Mouse (Mus musculus): ENCODE measurements around the gene Nek3.
"Not testable (repeated sequence)": the region's sequence is repeated elsewhere in the genome, so short reads cannot be mapped to it uniquely, and the experiment has no call there.

The Nek3 gene

GRCm38 (mm10) chr8:22143764-22144491, 22.3 kb downstream of the Nek3 start:
- DNase-seq (ENCODE audit: low spot score): no peak

GRCm38 (mm10) chr8:22142592-22142991, 23.6 kb downstream of the Nek3 start:
- DNase-seq (ENCODE audit: low spot score): no peak

GRCm38 (mm10) chr8:22141836-22142385, 24.3 kb downstream of the Nek3 start:
- no peak for DNase-seq (ENCODE audit: low spot score)

GRCm38 (mm10) chr8:22136462-22136861, 29.8 kb downstream of the Nek3 start:
- not testable (repeated sequence) for DNase-seq (ENCODE audit: low spot score)

- no peak for DNase-seq (ENCODE audit: low spot score)
These were observed 31.5 kb downstream of the Nek3 start for GRCm38 (mm10) chr8:22134750-22135135.

GRCm38 (mm10) chr8:22134078-22134749, 32.0 kb downstream of the Nek3 start:
- no peak for DNase-seq (ENCODE audit: low spot score)

GRCm38 (mm10) chr8:22132062-22132461, 34.2 kb downstream of the Nek3 start:
- no peak for DNase-seq (ENCODE audit: low spot score)

GRCm38 (mm10) chr8:22124220-22125152, 41.7 kb downstream of the Nek3 start, which contains the start of gene Nek5:
Nek5 (minus strand) TSS chr8:22125053.
- peak; percentile 24 for DNase-seq (ENCODE audit: low spot score)

GRCm38 (mm10) chr8:22107020-22107419, 59.2 kb downstream of the Nek3 start:
- DNase-seq (ENCODE audit: low spot score): no peak

GRCm38 (mm10) chr8:22091568-22091967, 74.7 kb downstream of the Nek3 start:
- no peak for DNase-seq (ENCODE audit: low spot score)

- no peak for DNase-seq (ENCODE audit: low spot score)
These were observed 77.0 kb downstream of the Nek3 start for GRCm38 (mm10) chr8:22089226-22089625.

- no peak for DNase-seq (ENCODE audit: low spot score)
These were observed 86.8 kb downstream of the Nek3 start for GRCm38 (mm10) chr8:22079313-22080007.

All from ovary, adult 18-20 months (tissue).